Mouse (Mus musculus): ENCODE measurements around the gene Pla2g4e. TPM values are rescaled to one million over a fixed set of nuclear protein-coding genes. Genes with fewer than 3 reads are reported as not detected.

The Pla2g4e gene
- polyA plus RNA-seq, 1 experiment from 2014 or later = 0.54 TPM

- no peak overlapping the region for H3K4me3 ChIP-seq
- 70% methylated on average over 3 of the region's 3 CpGs for WGBS
- H3K9me3 ChIP-seq = no peaks in the 10 kb centered on the region
- no peak overlapping the region for H3K27ac ChIP-seq
- peaks cover 13% of the 10 kb centered on the region; the same call in 1 of the 2 replicates for H3K27me3 ChIP-seq (ENCODE audit: insufficient read depth, poor library complexity, severe bottlenecking)
- DNase-seq (ENCODE audit: low spot score) = no peak
- H3K36me3 ChIP-seq = no peaks in the 10 kb centered on the region
- H3K4me1 ChIP-seq = 0 out of 2 replicates have a peak, but pooled peaks cover 5% of the 10 kb centered on the region
Measured at GRCm38 (mm10) chr2:120169382-120169781, 75.8 kb downstream of the Pla2g4e start.

GRCm38 (mm10) chr2:120167763-120168162, 77.4 kb downstream of the Pla2g4e start:
- H3K36me3 ChIP-seq = no peaks in the 10 kb centered on the region
- H3K4me3 ChIP-seq = no peak overlapping the region
- no peaks in the 10 kb centered on the region for H3K9me3 ChIP-seq
- H3K27ac ChIP-seq = no peak overlapping the region
- 88% methylated on average over 8 of the region's 8 CpGs for WGBS
- peaks cover 4% of the 10 kb centered on the region; the same call in 1 of the 2 replicates for H3K27me3 ChIP-seq (ENCODE audit: insufficient read depth, poor library complexity, severe bottlenecking)
- H3K4me1 ChIP-seq = 0 out of 2 replicates have a peak, but pooled peaks cover 5% of the 10 kb centered on the region
- no peak for DNase-seq (ENCODE audit: low spot score)

- Histone ChIP-seq H3K27me3 (ENCODE audit: insufficient read depth, poor library complexity, severe bottlenecking) (no peaks in the 10 kb centered on the region), H3K36me3 (no peaks in the 10 kb centered on the region), H3K4me3 (no peak overlapping the region), H3K9me3 (no peaks in the 10 kb centered on the region), H3K27ac (no peak overlapping the region), H3K4me1 (0 out of 2 replicates have a peak, but pooled peaks cover 5% of the 10 kb centered on the region)
- DNase-seq (ENCODE audit: low spot score) = no peak
- 76% methylated on average over 10 of the region's 10 CpGs for WGBS
Measured at GRCm38 (mm10) chr2:120165474-120165873, 79.7 kb downstream of the Pla2g4e start.

GRCm38 (mm10) chr2:120159434-120159833, 85.7 kb downstream of the Pla2g4e start:
- Histone ChIP-seq H3K9me3 (no peaks in the 10 kb centered on the region), H3K4me1 (peaks cover 8% of the 10 kb centered on the region), H3K4me3 (no peak overlapping the region), H3K27ac (peak overlapping the region; percentile 65), H3K27me3 (ENCODE audit: insufficient read depth, poor library complexity, severe bottlenecking) (no peaks in the 10 kb centered on the region), H3K36me3 (no peaks in the 10 kb centered on the region)
- DNase-seq (ENCODE audit: low spot score) = no peak
- 78% methylated on average over 2 of the region's 2 CpGs for whole genome bisulfite sequencing

- H3K27ac ChIP-seq = no peak overlapping the region
- H3K27me3 ChIP-seq (ENCODE audit: insufficient read depth, poor library complexity, severe bottlenecking) = no peaks in the 10 kb centered on the region
- no peaks in the 10 kb centered on the region for H3K36me3 ChIP-seq
- H3K4me3 ChIP-seq = no peak overlapping the region
- no peaks in the 10 kb centered on the region for H3K9me3 ChIP-seq
- 28% methylated on average over 1 of the region's 1 CpGs for WGBS
- no peak for DNase-seq (ENCODE audit: low spot score)
- peaks cover 8% of the 10 kb centered on the region for H3K4me1 ChIP-seq
Measured at GRCm38 (mm10) chr2:120158846-120159245, 86.3 kb downstream of the Pla2g4e start.

- 59% methylated on average over 5 of the region's 5 CpGs for WGBS
Measured at GRCm38 (mm10) chr2:120158016-120158415, 87.1 kb downstream of the Pla2g4e start.

GRCm38 (mm10) chr2:120157606-120158005, 87.5 kb downstream of the Pla2g4e start:
- no peaks in the 10 kb centered on the region for H3K9me3 ChIP-seq
- 72% methylated on average over 2 of the region's 2 CpGs for WGBS

More at GRCm38 (mm10) chr2:120158016-120158415, 87.1 kb downstream of the Pla2g4e start:
- Histone ChIP-seq H3K4me3 (no peak overlapping the region), H3K4me1 (peaks cover 8% of the 10 kb centered on the region), H3K27ac (no peak overlapping the region), H3K36me3 (no peaks in the 10 kb centered on the region), H3K27me3 (ENCODE audit: insufficient read depth, poor library complexity, severe bottlenecking) (no peaks in the 10 kb centered on the region), H3K9me3 (no peaks in the 10 kb centered on the region)
- DNase-seq (ENCODE audit: low spot score) = no peak

GRCm38 (mm10) chr2:120154361-120154894, 90.7 kb downstream of the Pla2g4e start, which contains the start of gene Ehd4:
Ehd4 (minus strand) TSS chr2:120154606.
- peak within 1 kb of the TSS; percentile 88 for H3K4me3 ChIP-seq
- under 1% methylated on average over 53 of the region's 53 CpGs for WGBS
- no peaks in the 10 kb centered on the region for H3K9me3 ChIP-seq
- H3K36me3 ChIP-seq = peaks cover 14% of the 10 kb centered on the region; the same call in 1 of the 2 replicates
- peak; percentile 99 for DNase-seq (ENCODE audit: low spot score)
- peak within 1 kb of the TSS; percentile 92 for H3K27ac ChIP-seq
- H3K27me3 ChIP-seq (ENCODE audit: insufficient read depth, poor library complexity, severe bottlenecking) = no peaks in the 10 kb centered on the region
- H3K4me1 ChIP-seq = peaks cover 11% of the 10 kb centered on the region

More at GRCm38 (mm10) chr2:120157606-120158005, 87.5 kb downstream of the Pla2g4e start:
- H3K4me1 ChIP-seq = peaks cover 11% of the 10 kb centered on the region
- no peak for DNase-seq (ENCODE audit: low spot score)
- no peak overlapping the region for H3K4me3 ChIP-seq
- no peaks in the 10 kb centered on the region for H3K27me3 ChIP-seq (ENCODE audit: insufficient read depth, poor library complexity, severe bottlenecking)
- no peaks in the 10 kb centered on the region for H3K36me3 ChIP-seq
- H3K27ac ChIP-seq = no peak overlapping the region

GRCm38 (mm10) chr2:120153586-120154360, 91.4 kb downstream of the Pla2g4e start:
- Histone ChIP-seq H3K4me3 (peak overlapping the region; percentile 88), H3K27ac (peak overlapping the region; percentile 92), H3K36me3 (peaks cover 14% of the 10 kb centered on the region; the same call in 1 of the 2 replicates), H3K9me3 (no peaks in the 10 kb centered on the region), H3K27me3 (ENCODE audit: insufficient read depth, poor library complexity, severe bottlenecking) (no peaks in the 10 kb centered on the region), H3K4me1 (peaks cover 10% of the 10 kb centered on the region)
- no peak for DNase-seq (ENCODE audit: low spot score)
- 2% methylated on average over 37 of the region's 38 CpGs for WGBS

GRCm38 (mm10) chr2:120150571-120150970, 94.6 kb downstream of the Pla2g4e start:
- DNase-seq (ENCODE audit: low spot score) = no peak
- 0 out of 2 replicates have a peak overlapping the region, but pooled peaks have one; percentile 22 for H3K27ac ChIP-seq
- peaks cover 14% of the 10 kb centered on the region; the same call in 1 of the 2 replicates for H3K36me3 ChIP-seq
- peaks cover 26% of the 10 kb centered on the region for H3K4me1 ChIP-seq
- WGBS = 85% methylated on average over 3 of the region's 3 CpGs
- no peaks in the 10 kb centered on the region for H3K27me3 ChIP-seq (ENCODE audit: insufficient read depth, poor library complexity, severe bottlenecking)
- no peak overlapping the region for H3K4me3 ChIP-seq
- no peaks in the 10 kb centered on the region for H3K9me3 ChIP-seq

- H3K27me3 ChIP-seq (ENCODE audit: insufficient read depth, poor library complexity, severe bottlenecking) = no peaks in the 10 kb centered on the region
- H3K27ac ChIP-seq = 0 out of 2 replicates have a peak overlapping the region, but pooled peaks have one; percentile 16
- no peaks in the 10 kb centered on the region for H3K9me3 ChIP-seq
- DNase-seq (ENCODE audit: low spot score) = no peak
- H3K36me3 ChIP-seq = peaks cover 14% of the 10 kb centered on the region; the same call in 1 of the 2 replicates
- peaks cover 24% of the 10 kb centered on the region for H3K4me1 ChIP-seq
- WGBS = 81% methylated on average over 7 of the region's 7 CpGs
- H3K4me3 ChIP-seq = no peak overlapping the region
Measured at GRCm38 (mm10) chr2:120149634-120150033, 95.5 kb downstream of the Pla2g4e start.

- Histone ChIP-seq H3K36me3 (peaks cover 18% of the 10 kb centered on the region; the same call in 1 of the 2 replicates), H3K9me3 (no peaks in the 10 kb centered on the region), H3K4me3 (peak overlapping the region; percentile 12; the same call in 1 of the 2 replicates), H3K27ac (peak overlapping the region; percentile 82), H3K27me3 (ENCODE audit: insufficient read depth, poor library complexity, severe bottlenecking) (no peaks in the 10 kb centered on the region), H3K4me1 (peaks cover 24% of the 10 kb centered on the region)
- 18% methylated on average over 3 of the region's 3 CpGs for WGBS
- peak; percentile 85 for DNase-seq (ENCODE audit: low spot score)
Measured at GRCm38 (mm10) chr2:120147999-120148398, 97.1 kb downstream of the Pla2g4e start.

- Histone ChIP-seq H3K36me3 (peaks cover 18% of the 10 kb centered on the region; the same call in 1 of the 2 replicates), H3K9me3 (no peaks in the 10 kb centered on the region), H3K4me3 (0 out of 2 replicates have a peak overlapping the region, but pooled peaks have one; percentile 12), H3K27ac (peak overlapping the region; percentile 82; the same call in 1 of the 2 replicates), H3K4me1 (peaks cover 19% of the 10 kb centered on the region), H3K27me3 (ENCODE audit: insufficient read depth, poor library complexity, severe bottlenecking) (no peaks in the 10 kb centered on the region)
- WGBS = 21% methylated on average over 2 of the region's 2 CpGs
- DNase-seq (ENCODE audit: low spot score) = no peak
Measured at GRCm38 (mm10) chr2:120147364-120147763, 97.8 kb downstream of the Pla2g4e start.
